Mouse (Mus musculus) kidney, embryonic 16.5 days (tissue): ENCODE data around the gene Tspan32. TPM values are rescaled to one million over a fixed set of nuclear protein-coding genes. Genes with fewer than 3 reads are reported as not detected.

ENCODE experiments used
- ATAC-seq: fragments of 200-750 bp; cut with Nextera tagmentation; 2 replicates; pipeline ENCODE4 v1.8.0; 2017; ENCODE audit warnings: moderate TSS enrichment; ENCODE audit not compliant: low FRiP score, low TSS enrichment
- H3K27ac ChIP-seq: fragments of 300-500 bp; sonication (generic); 2 replicates; pipeline ENCODE4 v1.5.1; 2014; ENCODE audit warnings: low read length
- H3K27me3 ChIP-seq: fragments of 300-500 bp; sonication (generic); 2 replicates; pipeline ENCODE4 v1.6.1; 2014; ENCODE audit warnings: low read length, control low read depth, mixed read lengths; ENCODE audit not compliant: insufficient read depth
- H3K36me3 ChIP-seq: fragments of 300-500 bp; sonication (generic); 2 replicates; pipeline ENCODE4 v1.6.1; 2014; ENCODE audit warnings: low read length, control low read depth, mixed read lengths; ENCODE audit not compliant: insufficient read depth
- H3K4me1 ChIP-seq: fragments of 300-500 bp; sonication (generic); 2 replicates; pipeline ENCODE4 v1.6.1; 2014; ENCODE audit warnings: low read length, control low read depth, mixed read lengths; ENCODE audit not compliant: insufficient read depth
- H3K4me2 ChIP-seq: fragments of 300-500 bp; sonication (generic); replicated peaks from 2 replicates; pipeline ENCODE4 v1.6.1; 2014; ENCODE audit warnings: low read depth, low read length
- H3K4me3 ChIP-seq: fragments of 300-500 bp; sonication (generic); 2 replicates; pipeline ENCODE4 v1.5.1; 2014; ENCODE audit warnings: mild to moderate bottlenecking, low read length
- H3K9ac ChIP-seq: fragments of 300-500 bp; sonication (generic); replicated peaks from 2 replicates; pipeline ENCODE4 v1.6.1; 2014; ENCODE audit warnings: low read length
- H3K9me3 ChIP-seq: fragments of 300-500 bp; sonication (generic); 2 replicates; pipeline ENCODE4 v1.6.1; 2016; ENCODE audit warnings: low read length, control low read depth
- WGBS: fragments of 180-500 bp; shearing (Covaris S2); extraction: QIAGEN DNeasy Blood & Tissue Kit; methylation state at CpG from one replicate; pipeline ENCODE4 v1.1.7; 2014; 5-methylcytosine and 5-hydroxymethylcytosine counted together
- polyA plus RNA-seq: library from polyadenylated mRNA; unstranded; fragments of >200 nt; fragmentation: Nextera tagmentation; extraction: Ambion mirVana; gene quantifications from 2 replicates; pipeline ENCODE4 v1.2.1, GENCODE M21; 2015

The Tspan32 gene
- polyA plus RNA-seq, 1 experiment from 2014 or later: 1.5 TPM

DNA sequence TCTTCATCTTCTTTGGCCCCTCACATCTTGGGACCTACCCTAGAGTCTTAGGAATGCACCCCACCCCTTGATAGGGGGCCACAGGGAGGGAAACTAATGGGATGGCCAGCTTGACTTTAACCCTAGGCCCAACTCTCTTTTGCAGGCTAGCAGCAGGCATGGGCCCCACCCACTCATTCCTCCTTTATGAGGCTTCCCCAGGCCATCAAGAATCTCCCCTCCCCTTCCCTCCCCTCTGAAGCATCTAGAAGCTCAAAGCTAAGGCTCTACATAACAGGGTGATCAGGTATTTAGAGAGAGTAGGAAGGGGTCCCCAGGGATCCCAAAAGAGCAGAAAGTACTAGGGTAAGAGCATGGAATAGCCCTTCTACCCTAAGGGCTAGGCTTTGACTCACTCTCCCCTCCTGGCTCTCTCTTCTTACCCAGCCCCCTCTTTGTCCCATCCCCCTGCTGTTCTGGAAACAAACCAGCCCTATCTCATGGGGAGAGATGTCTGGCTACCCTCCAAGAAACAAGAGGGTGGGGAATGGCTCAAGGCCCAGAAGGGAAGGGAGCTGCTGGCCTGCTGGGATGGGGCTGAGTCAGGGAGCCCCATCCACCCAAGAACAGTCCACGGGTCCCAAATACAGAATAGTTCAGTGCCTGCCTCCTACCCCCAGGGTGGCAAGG is 11.0 kb downstream of the Tspan32 start:
- WGBS: 25% methylated on average over 1 of the region's 1 CpGs
- peak overlapping the region; percentile 85 for H3K27ac ChIP-seq
- H3K4me3 ChIP-seq: no peak overlapping the region
- no peak overlapping the region for H3K9ac ChIP-seq
- H3K4me2 ChIP-seq: no peak overlapping the region
- peak; percentile 82 for ATAC-seq
- peaks cover 32% of the 10 kb centered on the region for H3K4me1 ChIP-seq
- H3K36me3 ChIP-seq: no peaks in the 10 kb centered on the region
- no peaks in the 10 kb centered on the region for H3K9me3 ChIP-seq
- H3K27me3 ChIP-seq: no peaks in the 10 kb centered on the region

DNA sequence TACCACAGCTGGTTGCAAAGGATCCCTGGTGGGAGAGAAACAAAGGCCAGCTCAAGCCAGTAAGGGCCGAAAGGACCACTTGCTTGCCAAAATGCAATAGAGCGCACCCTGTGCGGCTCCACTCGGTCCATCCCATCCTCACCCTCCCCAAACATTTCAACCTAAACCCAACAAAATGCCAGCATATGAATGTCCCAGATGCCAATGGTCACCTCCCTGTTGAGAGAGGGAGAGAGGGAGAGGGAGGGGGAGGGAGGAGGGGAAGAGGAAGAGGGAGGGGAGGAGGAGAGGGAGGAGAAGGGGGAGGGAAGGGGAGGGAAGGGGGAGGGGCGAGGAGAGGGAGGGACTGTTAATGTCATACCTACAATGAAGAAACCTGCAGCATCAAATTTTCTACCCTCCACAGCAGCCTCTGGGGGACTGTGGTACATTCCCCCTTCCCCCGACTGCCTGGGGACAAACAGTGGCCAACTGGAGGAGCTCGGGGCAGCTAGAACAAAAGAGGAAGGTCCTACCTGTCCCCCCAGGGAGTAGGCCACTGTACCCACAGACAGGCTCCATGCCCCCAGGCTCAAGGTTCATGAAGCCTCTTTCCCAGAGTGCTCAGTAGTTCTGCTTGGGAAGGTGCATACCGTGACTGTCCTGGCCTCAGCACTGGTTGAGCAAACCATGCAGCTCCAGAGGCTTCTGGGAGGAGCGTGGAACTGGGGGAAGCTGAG is 11.7 kb downstream of the Tspan32 start:
- Histone ChIP-seq H3K4me1 (peaks cover 32% of the 10 kb centered on the region), H3K4me2 (no peak overlapping the region)

DNA sequence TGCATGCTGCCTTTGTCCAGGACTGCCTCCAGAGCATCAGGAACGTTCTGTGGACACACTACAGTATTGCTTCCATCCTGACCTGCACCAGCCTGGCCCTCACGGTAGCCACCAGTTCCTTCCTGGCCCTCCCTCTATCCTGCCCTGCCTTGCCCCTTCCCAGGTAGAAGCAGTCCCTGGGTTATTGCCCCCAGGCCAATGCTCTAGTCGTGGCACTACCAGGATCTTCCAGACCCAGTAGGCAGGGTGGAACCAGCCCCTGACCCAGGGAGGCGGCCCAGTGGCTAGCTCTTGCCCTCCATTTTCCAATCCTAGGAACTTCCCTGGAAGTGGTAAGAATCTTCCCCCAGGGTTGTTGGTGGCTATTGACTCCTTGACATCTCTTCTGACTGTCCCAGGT is 12.3 kb downstream of the Tspan32 start:
- H3K27me3 ChIP-seq: no peaks in the 10 kb centered on the region
- H3K36me3 ChIP-seq: no peaks in the 10 kb centered on the region
- no peak overlapping the region for H3K4me3 ChIP-seq
- no peak overlapping the region for H3K9ac ChIP-seq
- ATAC-seq: 0 out of 2 replicates have a peak, but pooled peaks have one; percentile 9
- 69% methylated on average over 4 of the region's 4 CpGs for WGBS
- H3K9me3 ChIP-seq: no peaks in the 10 kb centered on the region
- no peak overlapping the region for H3K4me2 ChIP-seq
- no peak overlapping the region for H3K27ac ChIP-seq
- H3K4me1 ChIP-seq: peaks cover 28% of the 10 kb centered on the region

More for the DNA sequence above, 11.7 kb downstream of the Tspan32 start:
- Histone ChIP-seq H3K27me3 (no peaks in the 10 kb centered on the region), H3K4me3 (no peak overlapping the region), H3K9me3 (no peaks in the 10 kb centered on the region), H3K27ac (peak overlapping the region; percentile 85), H3K9ac (no peak overlapping the region), H3K36me3 (no peaks in the 10 kb centered on the region)
- 50% methylated on average over 9 of the region's 9 CpGs for WGBS
- ATAC-seq: peak; percentile 12; the same call in 1 of the 2 replicates

DNA sequence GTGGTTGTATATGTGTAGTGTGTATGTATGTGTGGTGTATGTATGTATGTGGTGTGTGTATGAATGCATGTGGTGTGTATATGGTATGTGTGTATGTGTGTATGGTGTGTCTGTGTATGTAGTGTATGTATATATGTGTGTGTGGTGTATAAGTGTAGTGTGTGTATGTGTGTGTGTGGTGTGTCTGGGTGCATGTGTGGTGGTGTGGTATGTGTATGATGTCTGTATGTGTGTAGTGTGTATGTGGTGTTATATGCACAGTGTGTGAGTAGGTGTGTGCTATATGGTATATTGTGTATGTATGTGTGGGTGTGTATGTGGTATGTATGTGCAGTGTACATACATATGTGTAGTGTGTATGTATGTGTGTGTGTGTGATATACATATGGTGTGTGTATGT is 15.2 kb downstream of the Tspan32 start:
- H3K4me3 ChIP-seq: no peak overlapping the region
- no peak overlapping the region for H3K9ac ChIP-seq
- no peaks in the 10 kb centered on the region for H3K36me3 ChIP-seq
- H3K27me3 ChIP-seq: no peaks in the 10 kb centered on the region
- H3K9me3 ChIP-seq: no peaks in the 10 kb centered on the region
- H3K4me1 ChIP-seq: peaks cover 20% of the 10 kb centered on the region
- H3K4me2 ChIP-seq: no peak overlapping the region
- H3K27ac ChIP-seq: no peak overlapping the region
- ATAC-seq: no peak

DNA sequence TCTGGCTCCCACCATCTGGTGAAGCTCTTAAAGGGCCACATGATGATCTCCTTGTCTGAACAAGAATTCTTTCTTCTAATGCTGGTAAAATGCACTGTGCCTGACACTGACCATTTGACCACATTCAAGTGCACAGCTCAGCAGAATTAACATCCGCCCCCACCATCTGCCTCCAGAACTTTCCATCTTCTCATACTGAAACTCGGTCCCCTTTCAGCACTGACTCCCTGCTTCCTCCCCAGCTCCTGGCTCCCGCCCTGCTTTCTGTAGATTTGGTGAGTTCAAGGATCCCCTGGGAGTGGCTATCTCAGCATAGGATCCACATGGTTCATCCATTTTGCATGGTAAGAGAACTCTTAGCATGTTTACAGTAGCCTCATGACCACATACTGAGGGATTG is 15.9 kb downstream of the Tspan32 start:
- H3K36me3 ChIP-seq: peaks cover 3% of the 10 kb centered on the region; the same call in 1 of the 2 replicates
- H3K4me1 ChIP-seq: peaks cover 13% of the 10 kb centered on the region

DNA sequence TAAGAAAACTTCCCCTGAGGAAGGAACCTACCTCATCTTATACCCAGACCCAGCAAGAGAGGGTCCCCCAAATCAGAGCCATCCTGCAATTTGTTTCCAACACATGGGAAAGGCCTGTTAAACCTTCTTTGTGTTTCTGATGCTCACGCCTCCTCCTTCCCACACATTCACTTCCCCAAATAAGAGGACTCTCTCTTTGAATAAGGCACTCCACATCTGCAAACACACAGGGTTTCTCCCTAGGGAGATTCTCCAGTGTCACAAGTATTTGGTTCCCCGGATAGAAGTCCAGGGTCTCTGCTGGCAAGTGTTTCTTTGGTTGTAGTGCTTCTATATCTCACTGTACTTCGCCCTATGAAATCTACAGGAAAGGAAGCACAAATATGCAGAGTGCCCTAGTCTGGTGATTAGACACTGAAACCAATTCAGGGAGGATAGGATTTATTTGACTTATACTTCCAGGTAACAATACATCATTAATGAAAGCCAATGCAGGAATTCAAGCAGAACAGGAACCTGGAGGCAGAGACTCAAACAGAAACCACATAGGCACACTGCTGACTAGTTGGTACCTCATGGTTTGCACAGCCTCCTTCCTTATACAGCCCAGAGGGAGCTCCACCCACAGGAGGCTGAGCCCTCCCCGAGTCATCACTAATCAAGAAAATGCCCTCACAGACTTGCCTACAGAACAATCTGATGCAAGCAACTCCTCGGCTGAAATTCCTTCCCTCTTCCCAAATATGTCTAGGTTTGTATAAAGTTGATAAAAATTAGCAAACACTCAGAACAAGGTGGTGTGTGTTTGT is 16.7 kb downstream of the Tspan32 start:
- no peak overlapping the region for H3K4me2 ChIP-seq
- no peak overlapping the region for H3K27ac ChIP-seq
- no peaks in the 10 kb centered on the region for H3K9me3 ChIP-seq
- H3K36me3 ChIP-seq: peaks cover 3% of the 10 kb centered on the region; the same call in 1 of the 2 replicates
- ATAC-seq: no peak
- no peak overlapping the region for H3K4me3 ChIP-seq
- no peaks in the 10 kb centered on the region for H3K27me3 ChIP-seq
- 63% methylated on average over 5 of the region's 5 CpGs for WGBS
- peaks cover 5% of the 10 kb centered on the region for H3K4me1 ChIP-seq
- H3K9ac ChIP-seq: no peak overlapping the region

More for the DNA sequence above, 15.9 kb downstream of the Tspan32 start:
- no peak overlapping the region for H3K27ac ChIP-seq
- H3K4me3 ChIP-seq: no peak overlapping the region
- WGBS: 69% methylated on average over 3 of the region's 3 CpGs
- no peaks in the 10 kb centered on the region for H3K9me3 ChIP-seq
- H3K27me3 ChIP-seq: no peaks in the 10 kb centered on the region
- no peak overlapping the region for H3K9ac ChIP-seq
- ATAC-seq: no peak
- H3K4me2 ChIP-seq: no peak overlapping the region

DNA sequence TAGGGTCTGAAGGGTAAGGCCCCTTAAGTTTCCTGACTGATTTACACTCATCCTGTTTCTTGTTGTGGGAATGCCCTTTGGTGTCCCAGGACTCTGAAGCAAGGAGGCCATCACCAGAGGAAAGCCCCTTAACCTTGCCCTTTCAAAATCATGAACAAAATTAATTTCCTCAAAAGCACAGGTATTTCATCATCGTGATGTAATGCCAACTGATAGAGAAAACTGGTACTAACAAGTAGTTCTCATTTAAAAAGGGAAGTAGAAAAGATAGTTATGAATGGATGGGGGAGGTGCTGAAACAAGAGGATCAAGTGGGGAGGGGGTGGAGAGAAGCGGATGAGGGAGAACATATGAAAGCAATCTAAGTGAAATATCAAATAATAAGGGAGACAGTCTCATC is 18.7 kb downstream of the Tspan32 start:
- Histone ChIP-seq H3K4me2 (no peak overlapping the region), H3K27me3 (no peaks in the 10 kb centered on the region), H3K4me1 (no peaks in the 10 kb centered on the region), H3K4me3 (no peak overlapping the region), H3K9me3 (no peaks in the 10 kb centered on the region), H3K9ac (no peak overlapping the region), H3K27ac (no peak overlapping the region), H3K36me3 (peaks cover 3% of the 10 kb centered on the region; the same call in 1 of the 2 replicates)
- ATAC-seq: no peak
- 92% methylated on average over 2 of the region's 2 CpGs for WGBS

DNA sequence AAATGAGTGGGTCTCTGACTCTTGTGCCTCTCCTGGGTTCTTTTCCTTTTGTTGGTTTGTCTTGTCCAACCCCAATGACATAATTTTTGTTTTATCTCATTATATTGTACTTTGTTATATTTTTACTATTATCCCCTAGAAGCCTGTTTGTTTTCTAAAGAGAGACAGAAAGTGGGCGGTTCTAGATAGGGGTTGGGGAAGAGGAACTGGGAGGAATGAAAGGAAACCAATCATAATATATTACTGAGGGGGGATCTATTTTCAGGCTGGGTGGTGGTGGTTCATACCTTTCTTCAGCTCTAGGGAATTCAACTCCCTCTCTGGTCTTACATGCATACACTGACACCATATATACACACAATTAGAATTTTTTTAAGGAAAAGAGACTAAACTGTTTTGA is 19.4 kb downstream of the Tspan32 start:
- no peak for ATAC-seq
- H3K9ac ChIP-seq: no peak overlapping the region
- H3K4me3 ChIP-seq: no peak overlapping the region
- no peaks in the 10 kb centered on the region for H3K9me3 ChIP-seq
- H3K36me3 ChIP-seq: peaks cover 3% of the 10 kb centered on the region; the same call in 1 of the 2 replicates
- no peaks in the 10 kb centered on the region for H3K4me1 ChIP-seq
- H3K4me2 ChIP-seq: no peak overlapping the region
- 81% methylated on average over 1 of the region's 1 CpGs for WGBS
- H3K27ac ChIP-seq: no peak overlapping the region
- no peaks in the 10 kb centered on the region for H3K27me3 ChIP-seq

DNA sequence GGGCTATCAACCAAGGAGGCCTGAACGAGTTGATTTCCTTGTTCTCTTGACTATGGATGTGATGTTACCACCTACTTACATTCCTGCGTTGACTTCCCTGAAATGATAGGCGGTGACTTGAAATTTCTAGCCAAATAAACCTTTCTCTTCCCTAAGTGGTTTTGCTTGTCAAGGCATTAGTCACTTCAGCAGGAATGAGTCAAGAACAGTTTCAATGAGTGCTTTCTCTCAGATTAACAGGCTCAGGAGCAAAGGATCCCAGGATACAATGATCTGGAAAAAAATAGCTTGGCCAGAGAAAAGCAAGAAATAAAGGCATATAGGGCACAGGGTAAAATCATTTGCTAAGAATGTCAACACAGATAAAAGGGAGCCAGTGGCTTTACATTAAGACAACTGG is 20.6 kb downstream of the Tspan32 start:
- no peak for ATAC-seq
- H3K4me1 ChIP-seq: no peaks in the 10 kb centered on the region
- 88% methylated on average over 3 of the region's 3 CpGs for WGBS
- H3K4me2 ChIP-seq: no peak overlapping the region
- H3K36me3 ChIP-seq: peaks cover 3% of the 10 kb centered on the region; the same call in 1 of the 2 replicates
- no peaks in the 10 kb centered on the region for H3K9me3 ChIP-seq
- no peak overlapping the region for H3K9ac ChIP-seq
- H3K4me3 ChIP-seq: no peak overlapping the region
- no peak overlapping the region for H3K27ac ChIP-seq
- H3K27me3 ChIP-seq: no peaks in the 10 kb centered on the region
